Mouse (Mus musculus): ENCODE measurements around the gene Mzf1.
A peak's percentile ranks its signal among the peaks of the same experiment; 100 is the strongest.

GRCm38 (mm10) chr7:13033451-13034147, 21.0 kb downstream of the Mzf1 start:
- TF ChIP-seq ZNF384 (IDR thresholded peaks at IDR 0.05; ENCODE audit: low read depth, low read length) (no peak), MAX (IDR thresholded peaks at IDR 0.05; ENCODE audit: low read length) (no peak), POLR2A (IDR thresholded peaks at IDR 0.05; ENCODE audit: control insufficient read depth in 1 of 2, insufficient read depth in 1 of 2, low read depth in 1 of 2, low read length in 2 of 2, poor library complexity in 1 of 2) (0 out of 4 replicates have a peak, but pooled peaks of 1 of the 2 experiments have one; percentile 21), CTCF (IDR thresholded peaks at IDR 0.05 in 2 of 3, conservative IDR thresholded peaks at IDR 0.05 in 1 of 3; ENCODE audit: control insufficient read depth in 1 of 3, insufficient read depth in 1 of 3, low read depth in 2 of 3, low read length in 3 of 3, poor library complexity in 1 of 3, severe bottlenecking in 1 of 3) (no peak), MXI1 (IDR thresholded peaks at IDR 0.05; ENCODE audit: low read depth, low read length) (no peak), MEF2A (IDR thresholded peaks at IDR 0.05; ENCODE audit: extremely low read depth, insufficient replicate concordance, low read depth, low read length, poor library complexity, severe bottlenecking) (no peak), USF1 (IDR thresholded peaks at IDR 0.05; ENCODE audit: low read depth, low read length) (no peak), POLR2AphosphoS2 (IDR thresholded peaks at IDR 0.05; ENCODE audit: low read length) (no peak), TAL1 (IDR thresholded peaks at IDR 0.05; ENCODE audit: low read length) (no peak), GATA1 (IDR thresholded peaks at IDR 0.05; ENCODE audit: low read depth, low read length) (no peak), TBP (IDR thresholded peaks at IDR 0.05; ENCODE audit: low read depth, low read length) (no peak)
